Mouse (Mus musculus) right cerebral cortex, adult 18-20 months (tissue): Measurements from ENCODE around the gene Mpdz.
A peak's percentile ranks its signal among the peaks of the same experiment; 100 is the strongest.

Source experiments
- DNase-seq: peaks from one replicate; pipeline ENCODE4 v3.0.0; 2022; ENCODE audit warnings: mixed read lengths

Gene Mpdz

GRCm38 (mm10) chr4:81279451-81279850 lies 163.2 kb downstream of the Mpdz start:
- no peak for DNase-seq

GRCm38 (mm10) chr4:81275957-81276715 lies 166.5 kb downstream of the Mpdz start:
- no peak for DNase-seq

GRCm38 (mm10) chr4:81273067-81273466 lies 169.5 kb downstream of the Mpdz start:
- DNase-seq: no peak

GRCm38 (mm10) chr4:81252859-81253780 lies 189.5 kb downstream of the Mpdz start:
- DNase-seq: no peak

GRCm38 (mm10) chr4:81252334-81252733 lies 190.3 kb downstream of the Mpdz start:
- DNase-seq: no peak

- peak; percentile 22 for DNase-seq
Observed at GRCm38 (mm10) chr4:81251934-81252333, 190.7 kb downstream of the Mpdz start.

- no peak for DNase-seq
Observed at GRCm38 (mm10) chr4:81249245-81249644, 193.4 kb downstream of the Mpdz start.

GRCm38 (mm10) chr4:81236227-81236626 lies 206.4 kb downstream of the Mpdz start:
- DNase-seq: no peak
